Mouse (Mus musculus): ENCODE data around the gene Tspear.
"Not testable (repeated sequence)": the region's sequence is repeated elsewhere in the genome, so short reads cannot be mapped to it uniquely, and the experiment has no call there.

GRCm38 (mm10) chr10:77751254-77751653 lies 64.9 kb downstream of the Tspear start, which contains the start of gene Gm9736:
- TF ChIP-seq NELFE (IDR thresholded peaks at IDR 0.05; ENCODE audit: low read depth, low read length); CTCF (IDR thresholded peaks at IDR 0.05 in 2 of 3, conservative IDR thresholded peaks at IDR 0.05 in 1 of 3; ENCODE audit: control insufficient read depth in 1 of 3, insufficient read depth in 1 of 3, low read depth in 2 of 3, low read length in 3 of 3, poor library complexity in 1 of 3, severe bottlenecking in 1 of 3); UBTF (IDR thresholded peaks at IDR 0.05; ENCODE audit: borderline replicate concordance, insufficient read depth, low read depth, low read length); SIN3A (IDR thresholded peaks at IDR 0.05; ENCODE audit: low read length); MAX (IDR thresholded peaks at IDR 0.05; ENCODE audit: low read length); POLR2A (IDR thresholded peaks at IDR 0.05; ENCODE audit: control insufficient read depth in 1 of 2, insufficient read depth in 1 of 2, low read depth in 1 of 2, low read length in 2 of 2, poor library complexity in 1 of 2); MAZ (IDR thresholded peaks at IDR 0.05; ENCODE audit: low read depth, low read length): not testable (repeated sequence)
